Mouse (Mus musculus): ENCODE data around the gene Iqcj.

- TF ChIP-seq POLR2A (IDR thresholded peaks at IDR 0.05; ENCODE audit: borderline replicate concordance, low read depth, low read length) (no peak), CTCF (IDR thresholded peaks at IDR 0.05; ENCODE audit: low read depth, low read length) (no peak)
Measured at GRCm38 (mm10) chr3:67961934-67962639, 70.1 kb downstream of the Iqcj start.
